Mouse (Mus musculus): ENCODE data around the gene Dlg1.

Dlg1 gene

DNA sequence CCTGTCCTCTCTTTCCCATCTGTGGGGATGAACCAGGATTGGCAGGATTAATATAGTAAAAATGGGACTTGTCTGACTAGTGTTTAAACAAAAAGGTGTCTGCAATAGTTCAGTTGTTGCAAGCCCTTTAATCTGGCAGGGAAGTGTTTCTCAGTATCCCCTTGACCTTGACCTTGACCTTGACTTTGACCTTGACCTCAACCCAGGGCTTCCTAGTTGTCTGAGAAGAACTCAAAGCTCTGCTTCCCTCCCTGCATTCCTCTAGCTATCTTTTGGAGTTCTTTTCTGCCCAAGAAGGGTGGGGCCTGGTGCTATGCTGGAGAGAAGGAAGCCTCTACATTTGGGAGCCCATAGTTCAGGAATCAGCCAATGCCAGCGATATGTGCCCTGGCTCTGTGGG is 238.6 kb downstream of the Dlg1 start:
- no peak for DNase-seq (ENCODE audit: low read depth, low spot score)

DNA sequence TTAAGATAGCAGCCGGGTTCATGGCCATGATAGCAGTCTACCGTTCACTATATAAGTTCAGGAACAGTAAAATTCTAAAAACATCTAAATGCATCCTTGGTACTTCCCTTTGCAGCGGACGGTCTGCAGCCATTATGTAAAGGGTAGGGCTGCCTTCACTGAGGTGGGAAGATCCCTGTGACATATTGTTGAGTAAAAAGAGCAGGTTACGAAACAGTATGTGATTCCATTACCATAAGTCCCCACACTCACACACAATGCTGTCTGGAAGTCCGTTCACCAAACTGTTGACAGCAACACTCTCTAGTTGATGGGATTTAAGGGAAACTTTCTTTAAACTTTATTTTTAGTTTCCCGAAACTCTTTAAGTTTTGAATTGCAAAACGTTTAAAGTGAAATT is 240.0 kb downstream of the Dlg1 start:
- no peak for DNase-seq (ENCODE audit: low read depth, low spot score)

DNA sequence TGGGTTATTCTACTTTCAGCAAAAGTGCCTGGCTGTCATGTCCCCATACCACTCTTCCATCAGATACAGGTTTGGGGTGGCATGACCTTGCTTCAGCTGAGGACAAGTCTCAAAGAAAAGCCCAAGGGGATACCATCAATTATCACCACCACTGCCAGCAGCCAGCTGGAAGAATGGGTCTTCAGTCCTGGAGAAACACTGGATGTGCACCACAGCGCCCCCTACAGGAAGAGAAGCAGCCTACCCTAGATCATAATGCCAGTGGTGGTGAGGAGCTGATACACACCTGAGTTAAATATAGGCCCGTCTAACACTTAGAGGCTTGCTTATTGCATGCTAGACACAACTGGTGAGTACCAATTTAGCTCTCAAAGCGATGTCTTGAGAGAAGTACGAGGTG is 242.1 kb downstream of the Dlg1 start:
- DNase-seq (ENCODE audit: low read depth, low spot score) = no peak

DNA sequence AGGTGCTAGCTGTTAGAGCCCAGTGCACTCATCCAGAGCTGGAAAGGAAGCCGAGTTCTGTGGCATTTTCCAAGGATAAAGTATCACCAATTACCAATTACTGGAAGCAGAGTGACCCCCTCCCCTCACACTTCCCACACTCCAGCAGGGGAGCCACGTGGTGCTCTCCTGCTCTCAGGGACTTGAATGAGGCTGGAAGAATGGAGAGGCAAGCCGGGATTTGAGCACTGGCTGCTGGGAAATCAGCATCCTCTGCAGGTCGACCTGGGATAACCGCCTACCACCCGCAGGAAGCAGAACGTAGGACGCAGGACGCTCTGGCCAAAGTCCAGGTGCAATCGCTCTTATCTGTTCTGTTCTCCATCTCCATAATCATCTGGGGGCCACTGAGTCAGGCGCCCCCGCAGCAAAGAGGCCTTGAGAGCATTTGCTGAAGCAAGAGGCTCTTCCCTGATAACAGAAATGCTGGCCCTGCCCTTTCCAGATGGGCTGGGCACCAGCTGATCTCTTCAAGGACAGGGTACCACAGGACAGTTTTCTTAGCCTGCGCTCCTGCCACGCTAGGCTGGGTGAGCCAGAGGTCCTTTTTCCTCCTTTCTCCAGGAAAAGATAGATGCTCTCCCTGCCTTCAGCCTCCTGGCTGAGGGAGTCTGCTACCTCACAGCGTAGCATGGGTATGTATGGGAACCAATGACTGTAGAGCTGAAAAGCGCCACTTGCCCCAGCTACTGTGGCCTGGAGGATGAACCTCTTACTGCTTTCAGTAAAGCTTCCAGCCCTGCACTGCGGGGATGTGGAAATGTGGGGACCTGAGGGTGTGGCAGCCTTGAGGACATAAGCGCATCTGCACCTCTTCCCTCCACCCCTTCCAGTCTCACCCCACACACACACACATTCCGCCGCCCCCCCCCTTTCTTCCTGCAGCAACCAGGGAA is 242.9 kb downstream of the Dlg1 start:
- no peak for DNase-seq (ENCODE audit: low read depth, low spot score)

DNA sequence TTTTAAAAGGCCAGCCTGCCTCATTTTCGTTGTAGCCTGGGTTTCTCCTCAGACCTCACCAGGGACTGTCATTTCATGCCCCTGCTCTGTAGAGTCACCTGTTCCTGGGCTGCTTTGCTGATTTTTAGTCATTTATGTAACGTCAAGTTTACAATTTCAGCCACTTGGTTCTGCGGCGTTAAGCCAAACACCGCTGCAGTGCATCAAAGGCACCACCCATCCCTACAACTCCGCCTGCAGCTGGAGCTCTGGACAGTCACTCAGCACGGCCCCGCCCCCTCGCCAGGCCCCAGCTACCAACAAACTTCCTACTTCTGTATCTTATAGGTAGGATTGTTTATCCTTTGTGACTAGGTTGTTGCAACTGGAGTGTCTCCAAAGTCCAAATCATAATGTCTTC is 243.7 kb downstream of the Dlg1 start:
- peak; percentile 36 for DNase-seq (ENCODE audit: low read depth, low spot score)

DNA sequence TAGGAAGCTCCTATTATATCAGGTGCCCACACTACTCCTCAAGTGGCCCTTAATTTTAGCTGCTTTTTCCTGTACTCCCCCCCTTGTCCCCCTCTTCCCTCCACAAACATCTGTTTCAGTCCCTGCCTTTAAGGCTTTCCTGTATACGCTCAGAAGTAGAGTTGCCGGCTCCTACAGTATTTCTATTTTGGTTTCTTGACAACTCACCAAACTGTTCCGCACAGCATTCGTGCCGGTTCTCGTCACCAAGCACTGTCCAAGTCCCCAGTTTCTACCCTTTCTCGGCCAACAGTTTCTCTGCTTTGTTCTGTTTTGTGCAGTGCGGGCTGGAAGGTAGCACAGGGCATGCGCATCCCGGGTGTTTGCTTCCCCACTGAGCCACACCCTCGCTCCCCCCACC is 245.7 kb downstream of the Dlg1 start:
- DNase-seq (ENCODE audit: low read depth, low spot score) = no peak

DNA sequence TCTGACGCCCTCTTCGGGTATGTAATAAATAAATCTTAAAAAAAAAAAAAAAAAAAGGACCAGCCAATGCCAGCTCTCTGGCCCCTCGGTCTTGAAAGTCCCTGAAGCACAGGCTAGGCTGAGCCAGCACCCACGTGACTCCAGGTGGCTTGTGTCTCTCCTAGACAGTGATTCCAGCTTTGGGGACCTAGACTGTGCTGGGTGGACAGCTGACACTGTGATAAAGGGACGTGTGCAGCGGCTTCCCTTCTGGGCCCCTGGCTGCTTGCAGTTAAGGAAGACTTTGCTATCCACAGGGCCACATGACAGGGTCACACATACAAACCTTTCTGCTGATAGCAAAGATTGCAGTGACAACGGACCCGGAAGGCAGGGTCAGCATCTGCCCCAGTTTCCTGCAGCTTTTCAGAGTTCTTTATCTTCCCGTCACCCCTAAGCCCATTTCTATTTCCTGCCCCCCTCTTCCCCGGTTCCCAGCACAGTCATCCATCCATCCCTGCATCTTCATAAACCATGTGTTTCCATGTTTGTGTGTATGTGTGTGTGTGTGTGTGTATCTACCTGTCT is 247.1 kb downstream of the Dlg1 start:
- no peak for DNase-seq (ENCODE audit: low read depth, low spot score)

DNA sequence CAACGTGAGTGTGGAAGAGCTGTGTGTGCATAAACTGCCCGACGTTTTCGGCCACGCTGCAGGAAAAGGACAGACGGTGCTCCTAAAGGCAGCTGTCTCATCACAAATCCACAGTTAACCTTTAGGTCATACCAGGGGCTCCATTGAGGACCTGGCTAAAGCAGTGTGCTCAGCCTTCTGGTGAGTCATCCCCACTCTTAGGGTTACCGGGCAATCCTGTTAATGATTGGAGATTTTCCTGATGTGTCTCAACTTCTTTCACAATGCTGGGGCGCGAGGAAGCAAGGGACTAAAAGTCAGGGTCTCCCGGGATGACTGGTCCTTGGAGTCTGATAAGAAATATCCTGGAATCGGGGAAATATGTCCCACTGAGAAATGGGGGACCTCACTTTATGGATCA is 254.5 kb downstream of the Dlg1 start:
- DNase-seq (ENCODE audit: low read depth, low spot score) = no peak

DNA sequence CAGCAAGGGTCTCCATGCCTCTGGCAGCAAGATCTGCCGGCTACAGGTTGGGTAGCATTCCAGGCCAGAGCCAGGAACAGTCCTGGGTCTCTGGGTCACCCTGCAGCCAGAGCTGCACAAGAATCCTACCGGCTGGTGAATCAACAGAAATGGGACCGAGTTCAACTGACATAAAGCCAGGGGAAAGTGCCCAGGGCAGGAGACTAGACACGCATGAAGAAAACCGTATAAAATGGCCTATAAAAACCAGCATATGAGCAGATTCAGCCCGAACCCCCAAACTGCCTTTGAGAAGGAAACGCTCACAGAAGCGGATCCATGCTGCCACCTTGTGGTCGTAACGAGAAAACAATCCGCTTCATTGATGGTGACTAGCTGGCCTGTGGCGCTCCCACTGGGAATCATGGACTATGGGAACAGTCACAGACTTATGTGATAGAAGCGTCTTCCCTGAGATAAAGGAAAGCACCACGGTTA is 255.0 kb downstream of the Dlg1 start:
- peak; percentile 93 for DNase-seq (ENCODE audit: low read depth, low spot score)

DNA sequence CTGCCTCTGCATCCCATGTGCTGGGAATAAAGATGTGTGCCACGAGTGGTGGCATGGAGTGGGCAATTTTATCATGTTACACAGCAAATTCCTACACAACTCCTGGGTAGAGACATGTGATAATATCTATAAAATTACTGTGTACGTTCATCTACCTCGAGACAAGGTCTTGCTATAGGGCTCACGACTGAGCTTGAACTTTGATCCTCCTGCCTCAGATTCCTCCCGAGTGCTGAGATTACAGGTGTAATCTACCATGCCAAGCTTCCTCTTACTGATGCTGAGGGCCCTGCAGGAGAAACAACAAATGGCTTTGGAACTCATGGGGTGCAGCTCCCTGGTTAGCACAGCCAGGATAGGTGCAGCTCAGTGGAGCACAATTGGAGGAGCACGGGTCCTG is 261.1 kb downstream of the Dlg1 start:
- no peak for DNase-seq (ENCODE audit: low read depth, low spot score)

Data from 3T3-L1 (cell line).